Mouse (Mus musculus) midbrain, embryonic 12.5 days (tissue): ENCODE data around the gene Slc17a7. TPM values are rescaled to one million over a fixed set of nuclear protein-coding genes. Genes with fewer than 3 reads are reported as not detected.
"Not testable (repeated sequence)": the region's sequence is repeated elsewhere in the genome, so short reads cannot be mapped to it uniquely, and the experiment has no call there.

ENCODE experiments used
- ATAC-seq: fragments of 200-750 bp; cut with Nextera tagmentation; 2 replicates; pipeline ENCODE4 v1.8.0; 2017; ENCODE audit warnings: low read depth, moderate TSS enrichment, moderate library complexity; ENCODE audit not compliant: low FRiP score
- H3K27ac ChIP-seq: fragments of 300-500 bp; sonication (generic); replicated peaks from 2 replicates; pipeline ENCODE4 v1.5.1; 2016; ENCODE audit warnings: mild to moderate bottlenecking
- H3K27me3 ChIP-seq: fragments of 300-500 bp; sonication (generic); 2 replicates; pipeline ENCODE4 v1.6.1; 2016; ENCODE audit warnings: mild to moderate bottlenecking
- H3K36me3 ChIP-seq: fragments of 300-500 bp; sonication (generic); 2 replicates; pipeline ENCODE4 v1.6.1; 2016
- H3K4me1 ChIP-seq: fragments of 300-500 bp; sonication (generic); 2 replicates; pipeline ENCODE4 v1.6.1; 2016
- H3K4me2 ChIP-seq: fragments of 300-500 bp; sonication (generic); replicated peaks from 2 replicates; pipeline ENCODE4 v1.6.1; 2016; ENCODE audit warnings: mild to moderate bottlenecking, moderate library complexity
- H3K4me3 ChIP-seq: fragments of 300-500 bp; sonication (generic); 2 replicates; pipeline ENCODE4 v1.5.1; 2016; ENCODE audit warnings: mild to moderate bottlenecking
- H3K9ac ChIP-seq: fragments of 300-500 bp; sonication (generic); replicated peaks from 2 replicates; pipeline ENCODE4 v1.6.1; 2016; ENCODE audit warnings: mild to moderate bottlenecking, moderate library complexity
- H3K9me3 ChIP-seq: fragments of 300-500 bp; sonication (generic); 2 replicates; pipeline ENCODE4 v1.6.1; 2016; ENCODE audit warnings: mild to moderate bottlenecking
- WGBS: fragments of 180-500 bp; shearing (Covaris S2); methylation state at CpG from one replicate; pipeline ENCODE4 v1.1.7; 2016; 5-methylcytosine and 5-hydroxymethylcytosine counted together
- polyA plus RNA-seq: library from polyadenylated mRNA; unstranded; fragments of >200 nt; fragmentation: Nextera tagmentation; extraction: Ambion mirVana; gene quantifications from 2 replicates; pipeline ENCODE4 v1.2.1, GENCODE M21; 2016

Gene Slc17a7
- polyA plus RNA-seq, 1 experiment from 2014 or later: 0.61 TPM

- H3K9me3 ChIP-seq: no peaks in the 10 kb centered on the region
- H3K27me3 ChIP-seq: no peaks in the 10 kb centered on the region
- ATAC-seq: no peak
- H3K4me1 ChIP-seq: peaks cover 14% of the 10 kb centered on the region
- 0 out of 2 replicates have a peak overlapping the region, but pooled peaks have one; percentile 11 for H3K9ac ChIP-seq
- H3K36me3 ChIP-seq: peaks cover 24% of the 10 kb centered on the region
- no peak overlapping the region for H3K4me3 ChIP-seq
- no peak overlapping the region for H3K4me2 ChIP-seq
- WGBS: 65% methylated on average over 4 of the region's 4 CpGs
- no peak overlapping the region for H3K27ac ChIP-seq
Observed at GRCm38 (mm10) chr7:45148534-45149098, 15.1 kb upstream of the Slc17a7 start.

GRCm38 (mm10) chr7:45149545-45149944 is 14.2 kb upstream of the Slc17a7 start:
- Histone ChIP-seq H3K9me3 (no peaks in the 10 kb centered on the region), H3K4me2 (no peak overlapping the region), H3K4me3 (no peak overlapping the region), H3K36me3 (peaks cover 15% of the 10 kb centered on the region), H3K9ac (no peak overlapping the region), H3K27me3 (no peaks in the 10 kb centered on the region), H3K27ac (no peak overlapping the region), H3K4me1 (peaks cover 15% of the 10 kb centered on the region)
- no peak for ATAC-seq
- 24% methylated on average over 6 of the region's 6 CpGs for WGBS

GRCm38 (mm10) chr7:45150321-45150720 is 13.4 kb upstream of the Slc17a7 start:
- no peak for ATAC-seq
- 68% methylated on average over 4 of the region's 4 CpGs for WGBS

GRCm38 (mm10) chr7:45151303-45151702 is 12.4 kb upstream of the Slc17a7 start:
- Histone ChIP-seq H3K4me2 (no peak overlapping the region), H3K27ac (no peak overlapping the region; the same call in 1 of the 2 replicates), H3K9ac (no peak overlapping the region), H3K4me3 (no peak overlapping the region), H3K4me1 (peaks cover 22% of the 10 kb centered on the region), H3K27me3 (no peaks in the 10 kb centered on the region), H3K36me3 (no peaks in the 10 kb centered on the region), H3K9me3 (no peaks in the 10 kb centered on the region)
- WGBS: 68% methylated on average over 11 of the region's 11 CpGs
- ATAC-seq: no peak

More at GRCm38 (mm10) chr7:45150321-45150720, 13.4 kb upstream of the Slc17a7 start:
- Histone ChIP-seq H3K4me2 (no peak overlapping the region), H3K27ac (no peak overlapping the region; the same call in 1 of the 2 replicates), H3K9me3 (no peaks in the 10 kb centered on the region), H3K9ac (peak overlapping the region; percentile 17; the same call in 1 of the 2 replicates), H3K4me1 (peaks cover 21% of the 10 kb centered on the region), H3K4me3 (no peak overlapping the region), H3K36me3 (0 out of 2 replicates have a peak, but pooled peaks cover 7% of the 10 kb centered on the region), H3K27me3 (no peaks in the 10 kb centered on the region)

GRCm38 (mm10) chr7:45153052-45153451 is 10.7 kb upstream of the Slc17a7 start:
- not testable (repeated sequence) for H3K27me3 ChIP-seq, ATAC-seq, H3K9me3 ChIP-seq, H3K9ac ChIP-seq, H3K4me3 ChIP-seq, H3K36me3 ChIP-seq, H3K27ac ChIP-seq
- WGBS: 92% methylated on average over 2 of the region's 2 CpGs
- Histone ChIP-seq H3K4me2 (peak overlapping the region; percentile 78; the same call in 1 of the 2 replicates), H3K4me1 (peaks cover 22% of the 10 kb centered on the region)

GRCm38 (mm10) chr7:45153586-45153985 is 10.2 kb upstream of the Slc17a7 start:
- H3K27ac ChIP-seq: peak overlapping the region; percentile 93
- 6% methylated on average over 5 of the region's 5 CpGs for WGBS
- peaks cover 22% of the 10 kb centered on the region for H3K4me1 ChIP-seq
- H3K4me3 ChIP-seq: peak overlapping the region; percentile 69
- H3K9ac ChIP-seq: peak overlapping the region; percentile 86
- no peaks in the 10 kb centered on the region for H3K27me3 ChIP-seq
- H3K36me3 ChIP-seq: 0 out of 2 replicates have a peak, but pooled peaks cover 8% of the 10 kb centered on the region
- peak overlapping the region; percentile 78 for H3K4me2 ChIP-seq
- no peaks in the 10 kb centered on the region for H3K9me3 ChIP-seq
- ATAC-seq: no peak

GRCm38 (mm10) chr7:45154096-45154992 is 9.4 kb upstream of the Slc17a7 start, which contains the start of the genes Pih1d1 and Aldh16a1:
TSS of gene Pih1d1 (plus strand) at chr7:45154303.
TSS of gene Aldh16a1 (minus strand) at chr7:45154584.
- H3K9me3 ChIP-seq: no peaks in the 10 kb centered on the region
- no peaks in the 10 kb centered on the region for H3K27me3 ChIP-seq
- H3K27ac ChIP-seq: peak within 1 kb of the TSS; percentile 93
- ATAC-seq: peak; percentile 94
- H3K4me3 ChIP-seq: peak within 1 kb of the TSS; percentile 69
- peak within 1 kb of the TSS; percentile 78 for H3K4me2 ChIP-seq
- H3K9ac ChIP-seq: peak within 1 kb of the TSS; percentile 86
- WGBS: 5% methylated on average over 69 of the region's 69 CpGs
- H3K36me3 ChIP-seq: peaks cover 16% of the 10 kb centered on the region
- peaks cover 22% of the 10 kb centered on the region for H3K4me1 ChIP-seq

- H3K4me3 ChIP-seq: peak overlapping the region; percentile 69
- peaks cover 17% of the 10 kb centered on the region for H3K36me3 ChIP-seq
- no peak for ATAC-seq
- no peaks in the 10 kb centered on the region for H3K9me3 ChIP-seq
- 77% methylated on average over 12 of the region's 12 CpGs for WGBS
- H3K4me1 ChIP-seq: peaks cover 19% of the 10 kb centered on the region
- H3K9ac ChIP-seq: no peak overlapping the region
- H3K4me2 ChIP-seq: peak overlapping the region; percentile 78
- H3K27me3 ChIP-seq: no peaks in the 10 kb centered on the region
- H3K27ac ChIP-seq: 0 out of 2 replicates have a peak overlapping the region, but pooled peaks have one; percentile 93
Observed at GRCm38 (mm10) chr7:45154993-45155514, 8.7 kb upstream of the Slc17a7 start.

GRCm38 (mm10) chr7:45155590-45155989 is 8.2 kb upstream of the Slc17a7 start:
- Histone ChIP-seq H3K9me3 (no peaks in the 10 kb centered on the region), H3K4me2 (no peak overlapping the region)
- 87% methylated on average over 9 of the region's 9 CpGs for WGBS

GRCm38 (mm10) chr7:45156206-45156605 is 7.5 kb upstream of the Slc17a7 start:
- no peak for ATAC-seq
- Histone ChIP-seq H3K27me3 (no peaks in the 10 kb centered on the region), H3K9me3 (no peaks in the 10 kb centered on the region), H3K4me2 (no peak overlapping the region), H3K4me1 (peaks cover 13% of the 10 kb centered on the region), H3K9ac (0 out of 2 replicates have a peak overlapping the region, but pooled peaks have one; percentile 17), H3K27ac (no peak overlapping the region), H3K4me3 (no peak overlapping the region), H3K36me3 (peaks cover 17% of the 10 kb centered on the region)
- 96% methylated on average over 15 of the region's 15 CpGs for WGBS

More at GRCm38 (mm10) chr7:45155590-45155989, 8.2 kb upstream of the Slc17a7 start:
- Histone ChIP-seq H3K9ac (no peak overlapping the region), H3K36me3 (peaks cover 17% of the 10 kb centered on the region), H3K4me3 (no peak overlapping the region), H3K4me1 (peaks cover 17% of the 10 kb centered on the region), H3K27me3 (no peaks in the 10 kb centered on the region), H3K27ac (no peak overlapping the region)
- no peak for ATAC-seq

- WGBS: 88% methylated on average over 14 of the region's 14 CpGs
- no peak for ATAC-seq
- Histone ChIP-seq H3K4me1 (peaks cover 21% of the 10 kb centered on the region), H3K36me3 (peaks cover 17% of the 10 kb centered on the region), H3K9ac (no peak overlapping the region; the same call in 1 of the 2 replicates), H3K27ac (no peak overlapping the region), H3K27me3 (peaks cover 1% of the 10 kb centered on the region), H3K4me2 (no peak overlapping the region), H3K4me3 (no peak overlapping the region), H3K9me3 (no peaks in the 10 kb centered on the region)
Observed at GRCm38 (mm10) chr7:45157459-45157858, 6.3 kb upstream of the Slc17a7 start.
